Mouse (Mus musculus) CD4-positive, CD25-positive, alpha-beta regulatory T cell, adult 4 months (primary cell): ENCODE measurements around the gene Hsd17b1. TPM values are rescaled to one million over a fixed set of nuclear protein-coding genes. Genes with fewer than 3 reads are reported as not detected.

Experiments used
- polyA plus RNA-seq, 2 experiments: library from polyadenylated mRNA; unstranded; fragments of 100-300 nt; shearing (Covaris generic); gene quantifications; one replicate each; pipeline ENCODE4 v1.2.1; 2017

The Hsd17b1 gene
- polyA plus RNA-seq, 2 experiments from 2014 or later, result 0.32 TPM; not detected in 1

Other genes starting within 250 kb of the Hsd17b1 start
- gene Stat5b, start 227.7 kb upstream of the Hsd17b1 start, polyA plus RNA-seq, result 10 to 100 TPM; 39.3 to 53.2 TPM
- gene Stat5a, start 219.1 kb upstream of the Hsd17b1 start, polyA plus RNA-seq, result 10 to 100 TPM; 37.9 to 52.4 TPM
- 100 to 1,000 TPM; 105 to 122 TPM for gene Stat3, start 138.9 kb upstream of the Hsd17b1 start, polyA plus RNA-seq
- 1 to 10 TPM; 1.8 to 3.1 TPM for gene Cavin1, start 107.5 kb upstream of the Hsd17b1 start, polyA plus RNA-seq
- gene Atp6v0a1, start 69.0 kb upstream of the Hsd17b1 start, polyA plus RNA-seq, result 10 to 100 TPM in 1 of 2 experiments, 1 to 10 TPM in 1; 7.0 to 15.7 TPM
- 1 to 10 TPM; 7.6 to 7.9 TPM for gene Naglu, start 8.4 kb upstream of the Hsd17b1 start, polyA plus RNA-seq
- gene Coasy, start 4.2 kb downstream of the Hsd17b1 start, polyA plus RNA-seq, result 10 to 100 TPM; 17.4 to 27.7 TPM
- gene Mlx, start 8.9 kb downstream of the Hsd17b1 start, polyA plus RNA-seq, result 10 to 100 TPM; 60.2 to 68.1 TPM
- gene Psmc3ip, start 17.0 kb downstream of the Hsd17b1 start, polyA plus RNA-seq, result 1 to 10 TPM; 8.4 to 9.8 TPM
- gene Retreg3, start 41.5 kb downstream of the Hsd17b1 start, polyA plus RNA-seq, result 10 to 100 TPM; 16.1 to 27.9 TPM
- gene Tubg1, start 41.5 kb downstream of the Hsd17b1 start, polyA plus RNA-seq, result 10 to 100 TPM; 24.9 to 34.0 TPM
- 1 to 10 TPM; 1.4 to 3.5 TPM for gene Tubg2, start 77.5 kb downstream of the Hsd17b1 start, polyA plus RNA-seq
- under 1 TPM in 1 of 2 experiments, not detected in 1; 0.17 TPM for gene Cntnap1, start 92.1 kb downstream of the Hsd17b1 start, polyA plus RNA-seq
- not detected for gene Plekhh3, start 92.9 kb downstream of the Hsd17b1 start, polyA plus RNA-seq
- 1 to 10 TPM in 1 of 2 experiments, under 1 TPM in 1; 0.36 to 2.0 TPM for gene Ccr10, start 97.0 kb downstream of the Hsd17b1 start, polyA plus RNA-seq
- 10 to 100 TPM; 57.3 to 85.6 TPM for gene Ezh1, start 148.1 kb downstream of the Hsd17b1 start, polyA plus RNA-seq
- gene Ramp2, start 167.6 kb downstream of the Hsd17b1 start, polyA plus RNA-seq, result not detected
- gene Vps25, start 175.3 kb downstream of the Hsd17b1 start, polyA plus RNA-seq, result 100 to 1,000 TPM; 132 to 144 TPM
- 1 to 10 TPM in 1 of 2 experiments, under 1 TPM in 1; 0.91 to 1.4 TPM for gene Wnk4, start 182.2 kb downstream of the Hsd17b1 start, polyA plus RNA-seq
- gene Cntd1, start 200.6 kb downstream of the Hsd17b1 start, polyA plus RNA-seq, result under 1 TPM in 1 of 2 experiments, not detected in 1; 0.97 TPM
- 100 to 1,000 TPM; 132 to 135 TPM for gene Coa3, start 200.7 kb downstream of the Hsd17b1 start, polyA plus RNA-seq
- gene Becn1, start 223.9 kb downstream of the Hsd17b1 start, polyA plus RNA-seq, result 10 to 100 TPM; 68.1 to 99.6 TPM
- 10 to 100 TPM; 29.8 to 30.0 TPM for gene Psme3, start 237.8 kb downstream of the Hsd17b1 start, polyA plus RNA-seq
- gene Aoc2, start 246.7 kb downstream of the Hsd17b1 start, polyA plus RNA-seq, result 1 to 10 TPM; 2.3 to 3.0 TPM